Mouse (Mus musculus) thymus, postnatal 25 days (tissue): ENCODE data around the gene Pskh1.
A peak's percentile ranks its signal among the peaks of the same experiment; 100 is the strongest.

ENCODE experiments used
- DNase-seq: peaks from one replicate; pipeline ENCODE4 v3.0.0; 2022

The Pskh1 gene

DNA sequence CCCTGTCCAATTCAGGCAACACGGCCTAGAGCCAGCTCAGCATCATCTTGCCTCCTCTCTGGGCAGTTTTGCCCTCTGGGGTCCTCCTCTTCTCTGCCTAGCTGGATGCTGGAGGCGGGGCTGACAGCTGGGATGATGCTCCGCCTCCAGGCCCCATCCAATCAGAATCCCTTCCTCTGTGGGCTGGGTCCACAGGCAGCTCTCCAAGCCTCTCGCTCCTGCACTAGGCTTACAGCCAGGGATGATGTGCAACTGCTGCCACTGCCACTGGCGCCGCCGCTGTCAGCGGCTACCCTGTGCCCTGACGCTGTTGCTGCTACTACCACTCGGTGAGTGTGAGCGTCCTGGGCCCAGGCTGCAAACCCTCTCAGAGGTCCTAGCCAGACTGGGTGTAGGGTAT lies 6.9 kb upstream of the Pskh1 start, which contains the start of gene Nrn1l:
Gene Nrn1l, plus strand, starts transcription at position 229 of the 400 bp plus-strand sequence.
- DNase-seq, result peak; percentile 31

DNA sequence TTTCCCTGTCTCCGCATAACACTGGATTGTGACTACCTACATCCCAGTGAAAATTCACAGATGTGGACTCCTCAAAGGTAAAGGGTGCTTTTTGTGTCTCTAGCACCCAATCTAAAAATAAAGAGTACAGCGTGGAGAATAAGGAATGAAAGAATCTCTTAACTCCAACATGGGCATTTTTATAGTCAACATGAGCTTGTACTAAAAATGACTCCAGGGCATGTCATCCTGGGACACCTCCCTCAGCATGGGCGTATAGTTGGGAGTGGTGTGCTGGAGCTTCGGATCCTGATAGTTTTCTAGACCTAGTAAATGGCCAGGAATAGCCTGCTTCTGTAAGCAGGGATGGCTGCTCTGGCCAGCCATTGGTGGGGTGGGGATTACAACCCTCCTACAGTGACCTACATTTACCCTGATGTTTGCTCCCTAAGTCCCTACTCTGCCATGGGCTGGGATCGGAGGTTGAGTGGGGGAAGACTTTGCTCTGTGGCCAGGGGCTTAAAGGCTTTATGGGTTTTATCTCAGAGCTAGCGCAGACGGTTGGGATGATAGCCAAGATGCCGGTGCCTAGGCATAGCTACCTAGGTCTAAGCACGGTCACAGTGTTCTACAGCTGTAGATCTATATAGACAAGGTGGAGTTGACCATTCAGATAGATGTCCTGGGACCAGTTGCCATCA lies 2.3 kb upstream of the Pskh1 start:
- no peak for DNase-seq

DNA sequence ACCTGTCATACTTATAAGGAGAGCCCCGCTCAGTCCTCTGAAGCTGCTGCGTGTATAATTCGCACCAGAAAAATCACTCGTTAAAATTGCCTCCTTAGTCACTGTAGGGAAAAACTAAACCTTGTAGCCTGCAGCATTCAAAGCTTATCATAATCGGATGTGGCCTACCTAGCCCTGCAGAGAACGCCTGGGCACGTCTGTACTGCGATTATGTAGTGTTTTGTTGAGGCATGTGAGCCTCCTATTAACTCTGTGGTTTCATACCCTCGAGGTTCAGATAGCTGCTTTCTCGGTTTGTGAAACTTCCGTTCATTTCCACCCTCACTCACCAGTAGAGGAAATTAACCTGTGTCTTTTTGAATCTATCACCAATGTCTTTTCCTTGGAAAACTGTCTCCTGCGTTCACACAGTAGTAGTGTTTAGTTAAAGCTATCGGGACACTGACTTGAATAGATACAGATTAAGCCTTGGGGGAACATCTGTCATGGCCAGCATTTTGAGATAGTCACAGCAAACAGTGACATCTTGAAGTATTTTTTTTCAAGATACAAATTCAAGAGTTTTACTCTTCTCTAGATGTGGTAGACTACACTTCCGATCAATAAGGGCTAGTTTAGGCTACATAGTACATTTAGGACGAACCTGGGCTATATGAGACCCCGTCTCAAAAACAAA lies 838 bp downstream of the Pskh1 start:
- DNase-seq, result no peak

- DNase-seq, result no peak
Observed at GRCm38 (mm10) chr8:105919390-105919789, 19.1 kb downstream of the Pskh1 start.

DNA sequence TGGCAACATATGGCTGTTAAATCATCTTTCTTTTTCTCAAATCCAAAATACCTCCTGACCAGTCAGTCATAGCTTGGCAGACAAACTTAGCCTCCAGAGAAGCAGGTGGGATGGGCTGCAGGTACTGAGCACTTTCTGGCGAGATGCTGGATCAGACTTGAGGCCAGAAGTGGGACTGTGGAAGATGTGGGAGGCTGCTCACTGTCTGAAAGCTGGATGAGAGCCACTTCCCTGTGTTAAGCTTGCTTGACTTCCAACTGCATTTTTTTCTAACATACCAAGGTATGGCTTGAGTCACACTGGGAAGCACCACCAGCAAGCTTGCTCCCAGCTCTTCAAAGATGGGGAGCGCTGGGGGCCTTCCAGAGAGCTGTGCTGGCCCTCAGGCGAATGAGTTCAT lies 24.9 kb downstream of the Pskh1 start:
- DNase-seq, result no peak

DNA sequence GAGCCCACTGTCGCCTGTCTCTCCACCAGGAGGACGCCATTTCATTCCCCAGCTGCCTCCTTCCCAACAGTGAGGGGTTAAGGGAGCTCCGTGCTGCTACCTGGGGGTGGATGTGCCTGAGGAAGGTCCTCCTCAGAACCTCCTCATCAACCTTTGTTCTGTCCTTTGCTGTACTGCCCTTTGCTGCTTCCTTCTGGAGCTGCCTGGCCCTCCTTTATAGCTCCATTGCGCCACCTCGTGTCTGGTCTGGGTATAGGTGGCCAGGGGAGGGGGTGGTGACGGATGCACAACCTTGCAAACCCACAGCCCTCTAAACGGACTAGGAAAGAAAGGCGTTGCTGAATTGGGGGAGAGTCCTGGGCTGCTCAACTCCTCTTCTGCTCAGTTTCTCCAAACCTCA lies 30.4 kb downstream of the Pskh1 start:
- peak; percentile 92 for DNase-seq

DNA sequence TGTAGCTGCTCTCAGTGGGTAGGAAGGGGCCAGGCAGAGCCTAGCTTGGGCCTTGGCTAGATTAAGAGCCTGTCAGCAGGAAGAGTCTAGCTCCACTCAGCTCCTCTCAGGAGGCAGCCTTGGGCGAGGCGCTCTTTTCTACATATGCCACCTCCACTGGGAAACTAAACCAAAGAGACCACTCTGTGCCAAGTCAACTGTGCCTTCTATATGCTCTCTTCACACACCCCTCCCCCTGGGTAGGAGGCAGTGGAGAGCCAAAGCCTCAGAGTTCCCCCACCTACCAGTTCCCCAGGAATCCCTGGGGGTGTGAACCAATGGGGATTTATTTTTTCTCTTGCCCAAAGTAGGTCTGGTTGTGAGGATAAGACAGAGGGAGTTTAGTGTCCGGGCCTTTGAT lies 31.0 kb downstream of the Pskh1 start:
- DNase-seq, result no peak

GRCm38 (mm10) chr8:105932525-105932924 lies 32.3 kb downstream of the Pskh1 start:
- no peak for DNase-seq

- DNase-seq, result no peak
Observed at GRCm38 (mm10) chr8:105933762-105934161, 33.5 kb downstream of the Pskh1 start, which contains the start of gene Ctrl. TSS of gene Ctrl (minus strand) at chr8:105933862.

GRCm38 (mm10) chr8:105935105-105935504 lies 34.9 kb downstream of the Pskh1 start:
- DNase-seq, result no peak

- DNase-seq, result no peak
Observed at GRCm38 (mm10) chr8:105935863-105936603, 35.8 kb downstream of the Pskh1 start.

GRCm38 (mm10) chr8:105936866-105937475 lies 36.7 kb downstream of the Pskh1 start:
- DNase-seq, result peak; percentile 68

DNA sequence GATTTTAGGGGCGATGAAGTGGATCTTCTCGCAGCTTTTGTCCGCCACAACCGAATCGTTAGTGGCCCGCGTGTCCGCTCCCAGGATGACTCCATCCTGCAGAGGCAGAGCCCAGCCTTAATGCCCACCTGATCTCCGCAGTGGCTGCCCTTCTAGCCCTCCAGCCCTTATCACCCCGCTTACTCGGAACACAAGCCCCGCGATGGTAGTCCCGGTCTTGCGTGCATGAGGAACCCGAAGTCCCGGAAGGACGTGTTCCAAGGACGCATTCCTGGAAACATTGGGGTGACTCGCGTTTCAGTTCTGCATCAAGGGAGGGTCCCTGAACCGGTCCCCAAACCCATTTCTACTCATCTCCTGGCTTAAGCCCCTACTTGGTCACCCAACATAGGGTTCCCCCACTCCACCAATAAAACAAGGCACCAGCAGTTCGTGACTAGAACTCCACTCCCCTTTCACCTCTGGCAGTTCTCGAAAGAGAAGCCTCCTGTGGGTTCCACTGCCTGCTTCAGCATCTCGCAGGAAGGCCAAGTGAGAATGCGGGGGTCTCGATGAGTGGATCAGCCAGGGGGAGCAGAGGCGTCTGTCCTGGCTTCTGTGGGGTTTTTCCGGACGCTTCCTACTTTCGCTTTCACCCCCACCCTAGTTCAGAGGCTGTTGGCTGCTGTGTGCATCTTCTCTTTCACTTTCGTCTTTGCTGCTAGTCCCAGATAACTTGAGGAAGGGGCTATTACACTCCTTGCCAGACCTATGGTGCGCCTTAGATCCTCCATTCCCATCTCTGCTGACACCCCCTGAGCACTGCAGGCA lies 37.5 kb downstream of the Pskh1 start:
- DNase-seq, result peak; percentile 69

- DNase-seq, result no peak
Observed at GRCm38 (mm10) chr8:105938306-105938669, 38.0 kb downstream of the Pskh1 start, which contains the start of gene Psmb10. TSS of gene Psmb10 (minus strand) at chr8:105938444.

DNA sequence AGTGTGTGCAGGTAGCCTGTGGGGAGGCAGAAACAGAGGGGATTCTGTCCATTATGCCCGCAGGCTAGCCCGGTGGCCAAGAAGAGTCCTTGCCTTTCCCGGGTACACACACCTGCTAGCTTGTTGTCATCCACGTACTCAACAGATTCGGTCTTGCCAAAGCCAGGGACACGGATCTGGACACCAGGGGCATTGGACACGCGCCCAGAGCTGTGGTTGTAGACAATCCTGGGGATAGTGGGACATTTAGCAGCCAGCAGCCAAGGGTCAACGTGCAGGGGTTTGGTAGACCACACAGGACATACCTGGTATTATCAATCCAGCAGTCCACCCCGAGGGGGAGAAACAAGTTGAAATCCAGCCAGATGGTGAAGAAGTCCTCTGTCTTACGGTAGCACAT lies 41.8 kb downstream of the Pskh1 start:
- no peak for DNase-seq

DNA sequence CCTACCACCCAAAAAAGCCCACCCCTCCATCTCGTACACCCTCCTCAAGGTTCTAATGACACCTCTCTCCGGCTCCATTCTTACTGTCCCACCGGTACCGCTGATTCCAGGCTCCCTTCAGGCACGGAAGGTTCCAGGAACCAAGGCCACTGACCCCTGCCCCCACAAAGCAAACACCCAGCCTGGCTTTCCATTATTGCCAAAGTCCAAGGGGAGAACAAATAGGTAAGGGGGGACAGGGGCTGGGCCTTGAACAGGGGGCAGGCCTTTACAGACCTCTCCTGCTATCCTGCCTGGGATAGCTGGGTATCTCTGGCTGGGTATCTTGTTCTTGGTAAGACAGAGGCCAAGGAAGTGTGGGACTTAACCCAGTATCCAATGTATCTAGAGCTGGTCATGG lies 42.3 kb downstream of the Pskh1 start:
- DNase-seq, result no peak

- no peak for DNase-seq
Observed at GRCm38 (mm10) chr8:105943321-105943739, 43.1 kb downstream of the Pskh1 start, which contains the start of gene Lcat. TSS of gene Lcat (minus strand) at chr8:105943382.

DNA sequence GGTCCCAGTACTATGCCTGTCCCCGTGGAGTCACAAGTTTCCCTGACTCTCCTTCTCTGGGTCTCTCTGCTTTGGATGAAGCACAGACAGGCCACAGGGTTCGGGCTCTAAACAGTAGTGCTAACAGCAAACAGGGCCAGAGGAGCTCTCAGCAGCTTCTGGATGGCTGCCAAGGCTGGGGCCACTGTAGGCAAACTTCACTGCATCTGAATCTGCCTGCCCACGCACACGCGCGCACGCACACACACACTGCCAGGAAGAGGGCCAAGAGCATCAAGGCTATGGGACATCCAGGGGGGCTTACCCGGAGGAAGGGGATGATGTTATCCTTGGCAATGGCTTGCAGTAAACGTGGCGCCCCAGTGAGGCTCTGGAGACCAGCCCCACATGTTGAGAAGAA lies 49.1 kb downstream of the Pskh1 start:
- no peak for DNase-seq

DNA sequence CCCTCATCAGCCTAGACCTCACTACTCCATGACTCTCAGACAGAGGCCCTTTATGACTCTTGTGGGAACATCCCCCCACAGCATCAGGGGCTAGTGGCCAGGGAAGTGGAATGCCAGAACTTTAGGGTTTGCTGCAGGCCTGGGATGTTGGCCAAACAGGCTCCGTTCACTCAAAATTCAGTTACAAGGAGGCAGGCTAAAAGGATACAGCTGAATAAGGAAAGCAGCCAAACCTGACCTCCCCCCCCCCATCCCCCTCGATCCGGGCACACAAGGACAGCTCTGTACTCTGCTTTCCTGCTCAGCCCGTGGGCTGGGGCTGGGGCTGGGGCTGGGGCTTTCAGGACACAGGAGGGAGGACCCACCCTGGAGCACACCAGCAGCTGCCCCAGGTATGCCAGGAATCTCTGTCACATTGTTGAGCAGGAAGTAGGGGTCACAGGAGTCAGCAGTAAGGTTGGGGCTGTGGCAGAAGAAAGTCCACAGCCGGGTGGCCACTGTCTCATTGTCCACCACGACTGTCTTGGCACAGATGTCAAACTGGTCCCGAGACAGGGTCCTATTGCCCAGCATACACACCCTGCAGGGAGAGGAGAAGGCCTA lies 50.9 kb downstream of the Pskh1 start:
- no peak for DNase-seq

GRCm38 (mm10) chr8:105956556-105956955 lies 56.3 kb downstream of the Pskh1 start:
- no peak for DNase-seq

GRCm38 (mm10) chr8:105957813-105958212 lies 57.6 kb downstream of the Pskh1 start:
- no peak for DNase-seq

DNA sequence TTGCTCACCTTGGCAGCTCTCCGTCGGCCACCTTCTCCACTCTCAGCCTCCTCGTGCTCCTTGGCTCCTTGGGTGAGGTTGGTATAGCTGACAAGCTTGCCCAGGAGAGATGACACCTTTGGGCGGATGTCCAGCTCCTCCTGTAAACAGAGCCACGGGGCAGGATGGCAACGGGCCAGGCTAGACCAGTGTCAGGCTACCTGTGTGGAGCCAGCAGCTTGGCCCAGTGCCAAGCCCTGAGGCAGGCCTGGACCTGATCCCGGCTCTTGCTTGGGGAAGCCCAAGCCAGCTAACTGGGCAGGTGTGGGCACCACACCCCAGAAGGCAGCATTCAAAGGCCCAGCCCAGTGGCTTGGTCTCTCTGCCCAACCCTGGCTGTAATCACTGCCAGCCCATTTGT lies 59.1 kb downstream of the Pskh1 start:
- no peak for DNase-seq
